Mouse (Mus musculus): ENCODE data around the gene Ikzf2. TPM values are rescaled to one million over a fixed set of nuclear protein-coding genes. Genes with fewer than 3 reads are reported as not detected.

The Ikzf2 gene
- polyA plus RNA-seq, 1 experiment from 2014 or later: 4.8 TPM

- ATAC-seq (ENCODE audit: low read depth): no peak
- H3K27me3 ChIP-seq (ENCODE audit: control insufficient read depth, insufficient read depth, low read length): no peaks in the 10 kb centered on the region
- 88% methylated on average over 5 of the region's 5 CpGs for WGBS
- no peak overlapping the region for H3K9ac ChIP-seq (replicated peaks; ENCODE audit: low read depth, low read length)
- H3K4me1 ChIP-seq (ENCODE audit: control insufficient read depth, insufficient read depth, low read length): no peaks in the 10 kb centered on the region
- no peak overlapping the region for H3K4me2 ChIP-seq (ENCODE audit: low read depth, low read length)
- no peak overlapping the region for H3K27ac ChIP-seq (ENCODE audit: low read depth, low read length)
- H3K4me3 ChIP-seq (ENCODE audit: low read depth, low read length): no peak overlapping the region
- H3K36me3 ChIP-seq (ENCODE audit: control insufficient read depth, insufficient read depth, low read length): no peaks in the 10 kb centered on the region
- no peaks in the 10 kb centered on the region for H3K9me3 ChIP-seq (ENCODE audit: control insufficient read depth, low read length)
These were observed 6.0 kb downstream of the Ikzf2 start for GRCm38 (mm10) chr1:69681003-69681402.

- ATAC-seq (ENCODE audit: low read depth): no peak
- no peaks in the 10 kb centered on the region for H3K9me3 ChIP-seq (ENCODE audit: control insufficient read depth, low read length)
- WGBS: 98% methylated on average over 4 of the region's 4 CpGs
These were observed 6.5 kb downstream of the Ikzf2 start for GRCm38 (mm10) chr1:69680501-69680900.

GRCm38 (mm10) chr1:69669897-69670404 is 17.1 kb downstream of the Ikzf2 start:
- H3K4me3 ChIP-seq (ENCODE audit: low read depth, low read length): no peak overlapping the region
- WGBS: 98% methylated on average over 10 of the region's 10 CpGs
- no peaks in the 10 kb centered on the region for H3K4me1 ChIP-seq (ENCODE audit: control insufficient read depth, insufficient read depth, low read length)
- no peak for ATAC-seq (ENCODE audit: low read depth)
- H3K9ac ChIP-seq (replicated peaks; ENCODE audit: low read depth, low read length): no peak overlapping the region
- no peak overlapping the region for H3K4me2 ChIP-seq (ENCODE audit: low read depth, low read length)
- H3K36me3 ChIP-seq (ENCODE audit: control insufficient read depth, insufficient read depth, low read length): no peaks in the 10 kb centered on the region
- H3K27ac ChIP-seq (ENCODE audit: low read depth, low read length): no peak overlapping the region
- H3K9me3 ChIP-seq (ENCODE audit: control insufficient read depth, low read length): no peaks in the 10 kb centered on the region
- H3K27me3 ChIP-seq (ENCODE audit: control insufficient read depth, insufficient read depth, low read length): no peaks in the 10 kb centered on the region

More at GRCm38 (mm10) chr1:69680501-69680900, 6.5 kb downstream of the Ikzf2 start:
- Histone ChIP-seq H3K27me3 (ENCODE audit: control insufficient read depth, insufficient read depth, low read length) (no peaks in the 10 kb centered on the region), H3K27ac (ENCODE audit: low read depth, low read length) (no peak overlapping the region), H3K9ac (replicated peaks; ENCODE audit: low read depth, low read length) (no peak overlapping the region), H3K4me1 (ENCODE audit: control insufficient read depth, insufficient read depth, low read length) (no peaks in the 10 kb centered on the region), H3K4me2 (ENCODE audit: low read depth, low read length) (no peak overlapping the region), H3K36me3 (ENCODE audit: control insufficient read depth, insufficient read depth, low read length) (no peaks in the 10 kb centered on the region), H3K4me3 (ENCODE audit: low read depth, low read length) (no peak overlapping the region)

GRCm38 (mm10) chr1:69667456-69667855 is 19.6 kb downstream of the Ikzf2 start:
- Histone ChIP-seq H3K4me2 (ENCODE audit: low read depth, low read length) (no peak overlapping the region), H3K9me3 (ENCODE audit: control insufficient read depth, low read length) (no peaks in the 10 kb centered on the region), H3K27me3 (ENCODE audit: control insufficient read depth, insufficient read depth, low read length) (no peaks in the 10 kb centered on the region), H3K9ac (replicated peaks; ENCODE audit: low read depth, low read length) (no peak overlapping the region), H3K36me3 (ENCODE audit: control insufficient read depth, insufficient read depth, low read length) (no peaks in the 10 kb centered on the region), H3K27ac (ENCODE audit: low read depth, low read length) (no peak overlapping the region), H3K4me1 (ENCODE audit: control insufficient read depth, insufficient read depth, low read length) (no peaks in the 10 kb centered on the region), H3K4me3 (ENCODE audit: low read depth, low read length) (no peak overlapping the region)
- no peak for ATAC-seq (ENCODE audit: low read depth)
- WGBS: 92% methylated on average over 5 of the region's 5 CpGs

- no peak for ATAC-seq (ENCODE audit: low read depth)
- H3K27me3 ChIP-seq (ENCODE audit: control insufficient read depth, insufficient read depth, low read length): no peaks in the 10 kb centered on the region
- no peak overlapping the region for H3K27ac ChIP-seq (ENCODE audit: low read depth, low read length)
- no peak overlapping the region for H3K4me3 ChIP-seq (ENCODE audit: low read depth, low read length)
- H3K4me2 ChIP-seq (ENCODE audit: low read depth, low read length): no peak overlapping the region
- no peaks in the 10 kb centered on the region for H3K4me1 ChIP-seq (ENCODE audit: control insufficient read depth, insufficient read depth, low read length)
- H3K9ac ChIP-seq (replicated peaks; ENCODE audit: low read depth, low read length): no peak overlapping the region
- 68% methylated on average over 2 of the region's 2 CpGs for WGBS
- H3K9me3 ChIP-seq (ENCODE audit: control insufficient read depth, low read length): no peaks in the 10 kb centered on the region
- H3K36me3 ChIP-seq (ENCODE audit: control insufficient read depth, insufficient read depth, low read length): no peaks in the 10 kb centered on the region
These were observed 27.3 kb downstream of the Ikzf2 start for GRCm38 (mm10) chr1:69659779-69660178.

- no peak for ATAC-seq (ENCODE audit: low read depth)
- WGBS: 28% methylated on average over 6 of the region's 6 CpGs
These were observed 29.0 kb downstream of the Ikzf2 start for GRCm38 (mm10) chr1:69658051-69658450.

GRCm38 (mm10) chr1:69657455-69657854 is 29.6 kb downstream of the Ikzf2 start:
- no peaks in the 10 kb centered on the region for H3K27me3 ChIP-seq (ENCODE audit: control insufficient read depth, insufficient read depth, low read length)
- WGBS: 83% methylated on average over 3 of the region's 3 CpGs
- H3K9ac ChIP-seq (replicated peaks; ENCODE audit: low read depth, low read length): no peak overlapping the region
- no peak overlapping the region for H3K27ac ChIP-seq (ENCODE audit: low read depth, low read length)
- no peaks in the 10 kb centered on the region for H3K4me1 ChIP-seq (ENCODE audit: control insufficient read depth, insufficient read depth, low read length)
- no peaks in the 10 kb centered on the region for H3K36me3 ChIP-seq (ENCODE audit: control insufficient read depth, insufficient read depth, low read length)
- ATAC-seq (ENCODE audit: low read depth): no peak
- H3K9me3 ChIP-seq (ENCODE audit: control insufficient read depth, low read length): no peaks in the 10 kb centered on the region
- H3K4me2 ChIP-seq (ENCODE audit: low read depth, low read length): no peak overlapping the region
- H3K4me3 ChIP-seq (ENCODE audit: low read depth, low read length): no peak overlapping the region

More at GRCm38 (mm10) chr1:69658051-69658450, 29.0 kb downstream of the Ikzf2 start:
- Histone ChIP-seq H3K4me2 (ENCODE audit: low read depth, low read length) (no peak overlapping the region), H3K9me3 (ENCODE audit: control insufficient read depth, low read length) (no peaks in the 10 kb centered on the region), H3K4me3 (ENCODE audit: low read depth, low read length) (no peak overlapping the region), H3K36me3 (ENCODE audit: control insufficient read depth, insufficient read depth, low read length) (no peaks in the 10 kb centered on the region), H3K4me1 (ENCODE audit: control insufficient read depth, insufficient read depth, low read length) (no peaks in the 10 kb centered on the region), H3K27me3 (ENCODE audit: control insufficient read depth, insufficient read depth, low read length) (no peaks in the 10 kb centered on the region), H3K27ac (ENCODE audit: low read depth, low read length) (no peak overlapping the region), H3K9ac (replicated peaks; ENCODE audit: low read depth, low read length) (no peak overlapping the region)

GRCm38 (mm10) chr1:69656929-69657328 is 30.1 kb downstream of the Ikzf2 start:
- no peak overlapping the region for H3K4me3 ChIP-seq (ENCODE audit: low read depth, low read length)
- H3K27ac ChIP-seq (ENCODE audit: low read depth, low read length): no peak overlapping the region
- ATAC-seq (ENCODE audit: low read depth): peak; percentile 68; the same call in 1 of the 2 replicates
- WGBS: 19% methylated on average over 16 of the region's 16 CpGs
- H3K4me1 ChIP-seq (ENCODE audit: control insufficient read depth, insufficient read depth, low read length): no peaks in the 10 kb centered on the region
- H3K9me3 ChIP-seq (ENCODE audit: control insufficient read depth, low read length): no peaks in the 10 kb centered on the region
- H3K4me2 ChIP-seq (ENCODE audit: low read depth, low read length): peak overlapping the region; percentile 33; the same call in 1 of the 2 replicates
- no peaks in the 10 kb centered on the region for H3K27me3 ChIP-seq (ENCODE audit: control insufficient read depth, insufficient read depth, low read length)
- H3K9ac ChIP-seq (replicated peaks; ENCODE audit: low read depth, low read length): no peak overlapping the region
- no peaks in the 10 kb centered on the region for H3K36me3 ChIP-seq (ENCODE audit: control insufficient read depth, insufficient read depth, low read length)

GRCm38 (mm10) chr1:69656047-69656782 is 30.8 kb downstream of the Ikzf2 start:
- Histone ChIP-seq H3K27me3 (ENCODE audit: control insufficient read depth, insufficient read depth, low read length) (no peaks in the 10 kb centered on the region), H3K4me2 (ENCODE audit: low read depth, low read length) (no peak overlapping the region), H3K4me3 (ENCODE audit: low read depth, low read length) (no peak overlapping the region), H3K36me3 (ENCODE audit: control insufficient read depth, insufficient read depth, low read length) (no peaks in the 10 kb centered on the region), H3K4me1 (ENCODE audit: control insufficient read depth, insufficient read depth, low read length) (no peaks in the 10 kb centered on the region), H3K9ac (replicated peaks; ENCODE audit: low read depth, low read length) (no peak overlapping the region), H3K27ac (ENCODE audit: low read depth, low read length) (no peak overlapping the region), H3K9me3 (ENCODE audit: control insufficient read depth, low read length) (no peaks in the 10 kb centered on the region)
- WGBS: 7% methylated on average over 5 of the region's 5 CpGs
- no peak for ATAC-seq (ENCODE audit: low read depth)

Measured in neural tube, embryonic 14.5 days (tissue).